Mouse (Mus musculus) urinary bladder, postnatal 4 days (tissue): ENCODE measurements around the gene Snx12.
"Not testable (repeated sequence)": the region's sequence is repeated elsewhere in the genome, so short reads cannot be mapped to it uniquely, and the experiment has no call there.

Experiments used
- DNase-seq, 2 experiments: peaks; one replicate each; pipeline ENCODE4 v3.0.0; 2021 to 2022; ENCODE audit warnings: low spot score in 2 of 2

Gene Snx12

GRCm38 (mm10) chrX:101131992-101132791, 90.2 kb downstream of the Snx12 start:
- no peak for DNase-seq

GRCm38 (mm10) chrX:101131001-101131400, 91.4 kb downstream of the Snx12 start:
- DNase-seq: peak; percentile 18 to 68

DNA sequence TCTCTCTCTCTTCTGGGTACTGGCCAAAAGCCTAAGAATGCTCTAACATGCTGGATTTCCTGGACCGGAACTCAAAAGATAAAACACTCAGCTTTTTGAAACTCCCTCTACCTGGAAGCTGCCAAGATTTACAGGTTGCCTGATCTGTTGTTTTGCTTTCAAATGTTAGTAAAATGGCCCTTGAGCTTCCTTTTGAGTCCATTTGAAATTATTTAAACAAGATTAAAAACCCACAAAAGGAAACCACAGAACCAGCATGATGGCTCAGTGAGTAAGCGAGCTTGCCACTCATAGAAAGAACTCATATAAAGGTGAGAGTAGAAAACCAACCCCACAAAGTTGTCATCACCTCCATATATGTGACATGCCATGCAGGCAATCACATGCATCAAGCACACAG, 93.8 kb downstream of the Snx12 start:
- DNase-seq: no peak

DNA sequence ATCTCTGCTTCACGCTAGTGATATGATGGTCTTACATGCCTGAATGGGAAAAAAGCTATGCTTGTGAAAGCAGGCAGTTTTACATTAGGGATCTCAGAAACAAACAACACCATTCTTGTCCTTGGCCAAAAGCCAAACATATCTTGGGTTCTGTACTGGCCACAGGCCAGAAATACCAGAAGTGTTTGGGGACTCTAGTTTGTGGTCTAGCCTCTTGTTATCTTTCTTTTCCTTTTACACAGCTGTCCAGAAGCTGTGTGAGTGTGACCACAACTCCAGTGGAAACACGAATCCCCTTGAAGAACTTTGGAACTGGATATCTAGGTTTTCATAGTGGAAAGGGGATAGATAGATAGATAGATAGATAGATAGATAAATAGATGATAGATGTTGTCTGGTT, 95.4 kb downstream of the Snx12 start:
- DNase-seq: no peak

DNA sequence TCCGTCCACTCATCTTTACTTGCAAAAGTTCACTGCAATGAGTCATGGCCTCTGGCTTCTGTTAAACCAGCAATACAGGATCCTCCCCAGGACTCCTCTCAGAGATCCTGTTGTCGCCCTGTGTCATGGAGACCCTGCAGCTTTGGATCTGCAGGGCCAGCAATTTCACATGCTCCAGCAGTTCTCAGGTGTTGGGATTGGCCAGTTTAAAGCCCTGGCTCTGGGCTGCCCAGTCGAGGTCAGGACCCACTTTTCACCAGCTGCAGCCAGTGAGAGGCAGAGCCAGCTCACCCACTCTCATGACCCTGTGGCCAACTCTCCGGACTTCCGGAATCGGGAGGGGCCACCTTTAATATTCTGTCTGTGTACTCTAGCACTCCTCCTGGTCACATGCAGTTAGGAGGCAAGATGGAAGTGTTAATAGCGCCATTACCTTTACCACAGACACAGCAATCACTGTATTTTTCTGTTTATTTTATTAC, 95.8 kb downstream of the Snx12 start:
- peak in 1 of 2 experiments; percentile 20 for DNase-seq

- DNase-seq: no peak
Observed at GRCm38 (mm10) chrX:101120546-101120945, 101.8 kb downstream of the Snx12 start.

DNA sequence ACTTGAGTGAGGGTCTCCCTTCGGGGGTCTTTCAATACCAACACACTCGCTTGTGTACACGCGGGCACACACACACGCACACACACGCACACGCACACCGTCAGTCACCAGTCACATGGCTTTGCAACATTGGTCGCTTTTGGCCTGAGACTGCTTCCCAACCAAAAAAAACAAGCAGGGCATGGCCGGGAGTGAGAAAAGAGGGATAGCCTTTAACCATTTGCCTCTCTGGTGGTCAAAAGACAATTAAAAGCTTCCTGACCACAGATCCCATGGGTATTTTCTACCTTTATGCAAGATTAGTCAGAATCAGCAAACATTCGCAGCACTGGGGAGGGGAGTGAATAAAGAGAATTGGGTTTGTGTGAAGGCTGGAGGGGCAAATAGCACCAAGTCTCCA, 136.4 kb downstream of the Snx12 start, which contains the start of gene Slc7a3:
Slc7a3 (minus strand) TSS at position 101 of the 400 bp plus-strand sequence.
- DNase-seq: no peak

- DNase-seq: not testable (repeated sequence)
Observed at GRCm38 (mm10) chrX:101085211-101085610, 137.2 kb downstream of the Snx12 start.

DNA sequence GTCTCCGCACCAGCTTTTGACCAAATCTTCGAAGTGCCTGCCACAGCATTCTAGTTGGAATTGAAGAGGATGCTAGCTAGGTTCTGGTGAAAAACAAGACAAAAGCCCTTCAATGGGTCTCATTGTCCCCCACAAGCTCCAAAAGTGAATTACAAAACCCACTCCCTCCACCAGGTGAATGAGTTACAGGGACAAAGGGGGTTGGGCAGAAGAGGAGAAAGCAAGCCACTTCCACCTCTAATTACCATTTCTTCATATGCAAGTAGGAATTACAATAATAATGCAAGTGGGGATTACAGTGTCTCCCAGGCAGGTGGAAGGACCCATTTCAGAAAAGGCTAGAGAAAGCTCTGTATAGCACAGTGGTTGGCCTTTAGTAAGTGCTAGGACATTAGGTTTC, 138.2 kb downstream of the Snx12 start:
- no peak for DNase-seq

DNA sequence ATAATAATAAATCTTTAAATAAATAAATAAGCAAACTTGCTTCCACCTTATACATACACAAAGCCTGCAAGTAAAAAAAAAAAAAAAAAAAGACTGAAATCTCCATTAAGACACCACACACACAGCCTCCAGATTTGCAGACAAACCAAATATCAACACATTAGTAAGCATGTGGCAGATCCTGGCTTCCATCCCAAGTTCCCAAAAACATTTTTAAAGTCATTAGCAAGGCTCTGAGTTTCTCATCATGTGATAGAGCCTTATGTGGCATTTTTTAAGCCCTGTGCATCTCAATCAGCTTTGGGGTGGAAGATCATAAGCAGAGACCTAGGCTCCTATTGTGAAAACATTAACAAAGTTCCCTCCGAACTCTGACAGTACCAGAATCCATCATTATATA, 157.1 kb downstream of the Snx12 start:
- no peak for DNase-seq

GRCm38 (mm10) chrX:101063503-101063902, 158.9 kb downstream of the Snx12 start:
- no peak for DNase-seq

DNA sequence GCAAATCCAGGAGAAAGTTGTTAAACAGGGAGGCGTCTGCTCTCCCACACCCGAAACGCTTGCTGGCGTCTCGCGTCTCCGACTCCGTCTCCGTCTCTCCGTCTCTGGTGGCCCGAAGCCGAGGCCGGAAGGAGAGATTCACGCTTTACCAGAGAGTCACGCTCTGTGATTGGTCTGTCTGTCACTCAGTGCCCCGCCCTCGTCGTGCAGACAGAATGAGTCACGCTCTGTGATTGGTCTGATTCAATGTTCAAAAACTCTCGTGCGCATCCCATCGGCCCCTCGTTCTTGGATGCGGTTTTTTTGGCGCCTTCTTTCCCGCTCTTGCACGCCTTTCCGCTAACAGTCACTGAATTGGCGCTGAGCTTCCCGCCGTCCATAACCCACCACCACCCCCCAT, 162.8 kb downstream of the Snx12 start, which contains the start of gene Tex11:
Tex11 (minus strand) TSS at position 127 of the 400 bp plus-strand sequence.
- no peak for DNase-seq
